Mouse (Mus musculus): ENCODE data around the gene Emid1. TPM values are rescaled to one million over a fixed set of nuclear protein-coding genes. Genes with fewer than 3 reads are reported as not detected.

Gene Emid1
- total and polyA plus RNA-seq, 3 experiments = 0.10 to 0.15 TPM; not detected in 1

DNA sequence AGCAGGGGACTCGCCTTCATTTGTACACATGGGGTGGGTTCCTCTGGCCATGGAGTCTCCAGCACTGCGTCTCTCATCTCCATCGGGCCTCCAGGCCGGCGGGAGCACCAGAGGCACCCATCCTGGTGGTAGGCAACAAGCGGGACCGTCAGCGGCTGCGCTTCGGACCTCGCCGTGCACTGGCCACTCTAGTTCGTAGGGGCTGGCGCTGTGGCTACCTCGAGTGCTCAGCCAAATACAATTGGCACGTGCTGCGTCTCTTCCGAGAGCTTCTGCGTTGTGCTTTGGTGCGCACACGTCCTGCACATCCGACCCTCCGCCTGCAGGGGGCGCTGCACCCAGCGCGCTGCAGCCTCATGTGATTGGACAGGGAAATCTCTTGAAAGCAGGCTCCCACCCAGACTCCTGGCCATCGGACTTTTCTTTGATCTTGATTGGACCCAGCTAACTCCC, 92.3 kb downstream of the Emid1 start:
- peaks cover 0 to 11% of the 10 kb centered on the region in 2 experiments; a peak in 2 of 4 replicates for H3K4me1 ChIP-seq (ENCODE audit: control insufficient read depth in 1 of 2, insufficient read depth in 2 of 2, low read length in 2 of 2)

DNA sequence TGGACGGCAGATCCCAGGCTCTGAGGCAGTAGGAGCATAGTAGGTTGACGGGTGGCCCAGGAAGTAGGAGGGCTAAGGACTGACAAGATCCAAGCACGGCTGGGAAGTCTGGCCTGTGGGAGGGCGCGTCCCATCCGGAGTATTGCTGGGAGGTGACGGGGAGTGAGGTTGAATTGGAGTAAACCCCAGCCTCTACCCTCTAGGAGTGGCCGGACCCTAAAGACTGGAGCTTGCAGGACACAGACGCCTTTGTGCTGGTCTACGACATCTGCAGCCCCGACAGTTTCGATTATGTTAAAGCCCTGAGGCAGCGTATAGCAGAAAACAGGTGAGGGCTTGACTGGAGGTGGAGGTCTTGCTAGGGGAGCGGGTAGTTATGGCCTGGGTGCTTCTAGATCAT, 92.8 kb downstream of the Emid1 start:
- Histone ChIP-seq H3K4me3 (ENCODE audit: control insufficient read depth in 1 of 2, insufficient read depth in 1 of 2, low read depth in 2 of 2, low read length in 2 of 2) (no peak overlapping the region), H3K9ac (ENCODE audit: control insufficient read depth, low read depth, low read length, poor library complexity, severe bottlenecking) (no peak overlapping the region), H3K9me3 (replicated peaks; ENCODE audit: insufficient read depth, low read length) (no peaks in the 10 kb centered on the region), H3K4me1 (ENCODE audit: control insufficient read depth in 1 of 2, insufficient read depth in 2 of 2, low read length in 2 of 2) (peaks cover 0 to 7% of the 10 kb centered on the region in 2 experiments; a peak in 2 of 4 replicates), H3K79me2 (ENCODE audit: control insufficient read depth, insufficient read depth, low read length, poor library complexity) (peaks cover 3% of the 10 kb centered on the region; the same call in 1 of the 2 replicates), H3K27me3 (ENCODE audit: control insufficient read depth in 1 of 2, insufficient read depth in 2 of 2, low read length in 2 of 2) (peaks cover 9 to 14% of the 10 kb centered on the region in 2 experiments), H3K27ac (ENCODE audit: control insufficient read depth, low read depth, low read length) (no peak overlapping the region), H3K36me3 (ENCODE audit: control insufficient read depth in 1 of 2, insufficient read depth in 2 of 2, low read length in 2 of 2) (no peaks in the 10 kb centered on the region; a peak in 1 of 4 replicates)
- DNase-seq (ENCODE audit: low read depth, low spot score) = no peak
- TF ChIP-seq CTCF (IDR thresholded peaks at IDR 0.05 in 2 of 3, conservative IDR thresholded peaks at IDR 0.05 in 1 of 3; ENCODE audit: control insufficient read depth in 1 of 3, insufficient read depth in 1 of 3, low read depth in 2 of 3, low read length in 3 of 3, poor library complexity in 1 of 3, severe bottlenecking in 1 of 3) = no peak
- TF ChIP-seq POLR2AphosphoS2 (IDR thresholded peaks at IDR 0.05; ENCODE audit: low read length) = peak; percentile 59; the same call in 1 of the 2 replicates
- TF ChIP-seq MEF2A (IDR thresholded peaks at IDR 0.05; ENCODE audit: extremely low read depth, insufficient replicate concordance, low read depth, low read length, poor library complexity, severe bottlenecking) = no peak

More for the DNA sequence above, 92.3 kb downstream of the Emid1 start:
- no peak overlapping the region for H3K27ac ChIP-seq (ENCODE audit: control insufficient read depth, low read depth, low read length)
- H3K4me3 ChIP-seq (ENCODE audit: control insufficient read depth in 1 of 2, insufficient read depth in 1 of 2, low read depth in 2 of 2, low read length in 2 of 2) = no peak overlapping the region
- TF ChIP-seq TCF12 (IDR thresholded peaks at IDR 0.05; ENCODE audit: low read depth, low read length) (no peak), CTCF (IDR thresholded peaks at IDR 0.05 in 2 of 3, conservative IDR thresholded peaks at IDR 0.05 in 1 of 3; ENCODE audit: control insufficient read depth in 1 of 3, insufficient read depth in 1 of 3, low read depth in 2 of 3, low read length in 3 of 3, poor library complexity in 1 of 3, severe bottlenecking in 1 of 3) (peak; percentile 79 to 94 (median 85)), ETS1 (IDR thresholded peaks at IDR 0.05; ENCODE audit: low read depth, low read length) (no peak), RAD21 (IDR thresholded peaks at IDR 0.05; ENCODE audit: low read depth, low read length) (no peak), ZNF384 (IDR thresholded peaks at IDR 0.05; ENCODE audit: low read depth, low read length) (no peak), USF1 (IDR thresholded peaks at IDR 0.05; ENCODE audit: low read depth, low read length) (0 out of 2 replicates have a peak, but pooled peaks have one; percentile 14), TBP (IDR thresholded peaks at IDR 0.05; ENCODE audit: low read depth, low read length) (no peak), SMC3 (IDR thresholded peaks at IDR 0.05; ENCODE audit: low read depth, low read length) (peak; percentile 33; the same call in 1 of the 2 replicates), POLR2A (IDR thresholded peaks at IDR 0.05; ENCODE audit: control insufficient read depth in 1 of 2, insufficient read depth in 1 of 2, low read depth in 1 of 2, low read length in 2 of 2, poor library complexity in 1 of 2) (no peak), BHLHE40 (IDR thresholded peaks at IDR 0.05; ENCODE audit: borderline replicate concordance, low read depth, low read length) (peak; percentile 30; the same call in 1 of the 2 replicates)
- H3K79me2 ChIP-seq (ENCODE audit: control insufficient read depth, insufficient read depth, low read length, poor library complexity) = peaks cover 6% of the 10 kb centered on the region
- no peaks in the 10 kb centered on the region for H3K9me3 ChIP-seq (replicated peaks; ENCODE audit: insufficient read depth, low read length)
- peak; percentile 57 for DNase-seq (ENCODE audit: low read depth, low spot score)
- no peak overlapping the region for H3K9ac ChIP-seq (ENCODE audit: control insufficient read depth, low read depth, low read length, poor library complexity, severe bottlenecking)
- peaks cover 9 to 14% of the 10 kb centered on the region in 2 experiments for H3K27me3 ChIP-seq (ENCODE audit: control insufficient read depth in 1 of 2, insufficient read depth in 2 of 2, low read length in 2 of 2)
- H3K36me3 ChIP-seq (ENCODE audit: control insufficient read depth in 1 of 2, insufficient read depth in 2 of 2, low read length in 2 of 2) = no peaks in the 10 kb centered on the region; a peak in 1 of 4 replicates

GRCm38 (mm10) chr11:5058783-5059182, 93.3 kb downstream of the Emid1 start:
- Histone ChIP-seq H3K79me2 (ENCODE audit: control insufficient read depth, insufficient read depth, low read length, poor library complexity) (no peaks in the 10 kb centered on the region), H3K4me1 (ENCODE audit: control insufficient read depth in 1 of 2, insufficient read depth in 2 of 2, low read length in 2 of 2) (peaks cover 0 to 4% of the 10 kb centered on the region in 2 experiments; a peak in 1 of 4 replicates), H3K36me3 (ENCODE audit: control insufficient read depth in 1 of 2, insufficient read depth in 2 of 2, low read length in 2 of 2) (no peaks in the 10 kb centered on the region; a peak in 1 of 4 replicates), H3K27me3 (ENCODE audit: control insufficient read depth in 1 of 2, insufficient read depth in 2 of 2, low read length in 2 of 2) (peaks cover 9 to 14% of the 10 kb centered on the region in 2 experiments), H3K9ac (ENCODE audit: control insufficient read depth, low read depth, low read length, poor library complexity, severe bottlenecking) (no peak overlapping the region), H3K4me3 (ENCODE audit: control insufficient read depth in 1 of 2, insufficient read depth in 1 of 2, low read depth in 2 of 2, low read length in 2 of 2) (peak overlapping the region in 1 of 2 experiments; percentile 54; a peak in 2 of 4 replicates), H3K27ac (ENCODE audit: control insufficient read depth, low read depth, low read length) (no peak overlapping the region), H3K9me3 (replicated peaks; ENCODE audit: insufficient read depth, low read length) (no peaks in the 10 kb centered on the region)
- no peak for DNase-seq (ENCODE audit: low read depth, low spot score)
- no peak for TF ChIP-seq E2F4 (IDR thresholded peaks at IDR 0.05; ENCODE audit: borderline replicate concordance, low read depth, low read length)
- TF ChIP-seq SIN3A (IDR thresholded peaks at IDR 0.05; ENCODE audit: low read length) = no peak
